Mouse (Mus musculus): Measurements from ENCODE around the gene Nudt17.
"Not testable (repeated sequence)": the region's sequence is repeated elsewhere in the genome, so short reads cannot be mapped to it uniquely, and the experiment has no call there.

Nudt17 gene

DNA sequence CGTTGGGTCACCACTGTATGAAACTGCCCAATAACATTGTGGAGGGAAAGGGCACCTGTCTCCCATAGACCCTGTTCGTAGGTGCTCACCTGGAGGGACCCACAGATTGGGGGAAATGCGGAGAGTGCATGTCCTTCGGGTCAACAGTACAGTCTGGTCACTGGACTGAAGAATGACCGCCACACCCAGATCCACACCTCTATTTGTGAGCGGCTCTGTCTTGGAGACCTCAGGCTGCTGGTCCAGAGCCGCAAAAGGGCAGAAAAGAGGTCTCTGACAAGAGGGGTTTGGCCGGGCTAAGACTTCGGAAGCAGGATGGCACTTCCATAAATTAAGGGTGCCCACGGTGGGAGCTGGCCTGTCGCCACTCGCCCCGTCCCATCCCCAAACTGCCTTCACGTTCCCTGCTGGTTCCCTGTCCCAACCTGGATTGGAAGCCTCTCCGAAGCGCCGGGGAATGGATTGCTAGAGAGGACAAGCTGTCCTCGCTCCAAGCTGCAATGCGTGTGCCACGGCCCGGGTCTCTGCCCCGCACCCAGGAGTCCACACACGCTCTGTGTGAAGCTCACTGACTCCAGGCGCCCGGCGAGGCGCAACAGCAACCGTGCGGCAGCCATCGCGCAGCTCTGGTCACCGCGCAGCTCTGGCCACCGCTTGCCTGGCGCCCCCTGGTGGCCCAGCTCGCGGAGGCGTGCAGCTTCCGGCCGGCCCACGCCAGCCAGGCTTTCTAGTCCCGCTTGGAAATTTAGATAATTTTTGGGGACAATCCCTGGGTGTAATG lies at the start of gene Nudt17:
Gene Nudt17 (minus strand): TSS at position 660 of the 781 bp plus-strand sequence.
- DNase-seq (ENCODE audit: extremely low read depth, low read depth): peak; percentile 53

DNA sequence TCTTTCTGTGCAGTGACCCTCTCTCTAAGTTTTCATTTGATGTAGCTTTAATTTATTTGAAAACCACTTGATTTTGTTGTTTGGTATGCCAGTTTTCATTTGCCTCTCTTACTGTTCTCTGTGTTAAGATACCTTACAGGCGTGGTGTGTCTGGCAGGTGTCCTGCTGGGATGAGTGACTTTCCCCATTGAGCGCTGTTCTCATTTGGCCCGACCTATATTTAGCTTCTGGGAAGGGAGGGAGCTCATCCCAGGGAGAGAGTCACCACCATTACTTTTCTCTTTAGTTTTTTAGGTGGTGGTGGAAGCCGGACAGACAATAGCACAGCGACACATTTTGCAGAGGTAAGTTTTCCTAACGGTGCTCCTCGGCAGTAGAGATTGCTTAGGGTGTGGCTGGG lies 49.3 kb upstream of the Nudt17 start:
- DNase-seq (ENCODE audit: extremely low read depth, low read depth): no peak

GRCm38 (mm10) chr3:96755935-96756334 lies 47.6 kb upstream of the Nudt17 start:
- no peak for DNase-seq (ENCODE audit: extremely low read depth, low read depth)

DNA sequence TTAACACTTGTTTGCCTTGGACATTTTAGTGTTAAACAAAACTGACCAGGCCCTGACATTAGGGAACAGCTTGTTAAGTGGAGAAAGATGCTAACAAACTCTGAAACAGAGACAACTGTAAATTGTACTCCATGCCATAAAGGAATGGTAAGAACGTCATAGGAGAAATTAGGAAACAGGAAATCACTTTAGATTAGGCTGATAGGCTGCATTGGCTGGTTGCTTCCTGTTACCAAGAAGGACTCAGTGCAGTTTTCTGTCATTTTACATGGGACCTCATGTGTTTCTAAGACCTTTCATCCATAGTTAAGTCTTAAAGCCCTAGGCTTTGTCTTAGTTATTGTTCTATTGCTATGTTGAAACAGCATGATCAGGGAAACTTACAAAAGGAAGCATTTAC lies 38.5 kb upstream of the Nudt17 start:
- no peak for DNase-seq (ENCODE audit: extremely low read depth, low read depth)

DNA sequence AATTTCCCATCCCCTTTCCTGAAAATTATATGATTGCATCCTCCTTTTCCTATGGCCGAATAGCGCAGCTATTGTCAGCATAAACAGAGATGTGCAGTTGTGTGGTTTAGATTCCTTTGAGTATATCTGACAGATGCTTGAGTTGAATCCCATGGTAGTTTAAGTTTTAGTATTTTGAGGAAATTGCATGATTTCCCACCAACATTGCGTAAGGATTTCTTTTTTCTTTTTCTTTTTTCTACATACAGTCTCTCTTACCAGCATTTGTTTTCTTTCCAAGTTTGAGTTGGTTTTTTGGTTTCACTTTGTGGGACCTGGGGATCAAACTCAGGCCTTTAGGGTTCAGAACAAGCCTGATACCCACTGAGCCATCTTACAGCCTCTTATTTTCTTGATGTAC lies 36.0 kb upstream of the Nudt17 start:
- no peak for DNase-seq (ENCODE audit: extremely low read depth, low read depth)

DNA sequence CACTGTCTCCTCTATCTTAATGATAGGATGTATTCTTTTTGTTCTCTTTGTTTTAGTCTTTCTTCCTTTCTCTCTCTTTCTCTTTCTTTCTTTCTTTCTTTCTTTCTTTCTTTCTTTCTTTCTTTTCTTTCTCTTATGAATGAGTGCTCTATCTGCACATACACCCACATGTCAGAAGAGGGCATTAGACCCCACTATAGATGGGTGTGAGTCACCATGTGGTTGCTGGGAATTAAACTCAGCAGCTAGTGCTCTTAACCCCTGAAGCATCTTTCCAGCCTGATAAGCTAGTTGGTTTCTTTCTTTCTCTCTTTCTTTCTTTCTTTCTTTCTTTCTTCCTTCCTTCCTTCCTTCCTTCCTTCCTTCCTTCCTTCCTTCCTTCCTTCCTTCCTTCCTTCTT lies 31.9 kb upstream of the Nudt17 start:
- not testable (repeated sequence) for DNase-seq (ENCODE audit: extremely low read depth, low read depth)

DNA sequence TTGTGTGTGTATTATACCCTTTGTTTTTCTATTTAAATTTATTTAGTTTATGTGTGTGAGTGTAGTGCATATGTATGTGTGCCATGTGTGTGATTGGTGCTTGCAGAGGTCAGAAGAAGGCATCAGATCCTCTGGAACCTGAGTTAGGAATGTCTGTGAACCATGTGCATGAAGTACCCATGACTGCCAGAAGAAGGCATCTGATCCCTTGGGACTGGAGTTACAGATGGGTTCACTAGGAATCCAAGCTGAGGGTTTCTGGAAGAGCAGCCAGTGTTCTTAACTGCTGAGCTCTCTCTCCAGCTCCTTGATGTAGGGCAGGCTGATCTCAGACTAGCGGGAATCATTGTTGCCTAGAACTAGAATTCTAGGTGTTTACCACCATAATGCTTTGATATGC lies 29.6 kb upstream of the Nudt17 start:
- no peak for DNase-seq (ENCODE audit: extremely low read depth, low read depth)

DNA sequence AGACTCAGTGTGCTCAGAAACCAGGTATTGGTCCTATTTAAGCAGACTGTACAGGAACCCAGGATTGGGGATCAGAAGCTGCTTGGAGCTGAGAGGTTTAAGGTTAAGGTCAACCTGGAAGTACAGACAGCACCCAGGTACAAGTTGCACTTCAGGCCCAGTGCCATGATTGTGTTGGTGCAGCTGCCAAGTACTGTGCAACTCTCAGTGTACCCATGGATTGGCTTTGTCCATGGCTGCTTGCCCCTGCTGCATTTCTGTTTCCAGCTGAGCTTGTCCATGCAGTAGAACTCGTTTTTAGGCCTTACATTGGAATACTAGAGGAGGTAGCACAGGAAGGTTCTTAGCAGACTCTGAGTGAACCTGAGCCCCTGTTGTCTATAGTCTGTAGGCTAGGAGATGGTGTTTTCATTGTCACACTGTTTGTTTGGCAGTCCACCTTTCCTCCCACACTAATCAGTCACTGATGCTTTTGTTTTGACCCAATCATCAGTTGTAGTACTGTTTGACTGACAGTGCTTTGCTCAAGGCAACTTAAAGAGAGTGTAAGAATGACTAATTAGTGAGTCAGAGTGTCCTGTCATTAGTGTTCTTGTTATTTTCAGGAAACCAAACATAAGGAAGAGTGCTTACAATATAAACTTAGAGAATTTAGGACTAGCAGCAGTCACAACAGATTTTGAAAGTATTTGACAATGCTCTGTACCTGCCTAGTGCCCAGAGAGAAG lies 28.8 kb upstream of the Nudt17 start:
- no peak for DNase-seq (ENCODE audit: extremely low read depth, low read depth)

DNA sequence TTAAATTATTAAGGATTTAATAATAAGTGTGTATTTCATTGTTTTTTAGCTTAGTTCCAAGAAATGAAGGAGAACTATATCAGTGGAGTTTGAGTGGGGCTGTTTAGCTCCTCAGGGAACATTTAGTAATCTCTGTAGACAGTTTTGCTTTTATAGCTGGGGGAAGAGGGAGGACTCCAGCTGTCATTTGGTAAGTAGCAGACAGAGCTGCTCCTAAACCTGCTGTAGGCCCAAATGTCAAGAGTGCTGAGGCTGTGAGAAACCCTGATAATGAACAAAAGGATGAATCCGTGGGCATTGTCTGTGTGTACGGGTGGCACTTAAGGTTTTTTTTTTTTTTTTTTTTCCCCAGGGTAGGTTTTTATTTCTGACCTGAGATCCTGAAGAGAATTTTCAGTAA lies 26.8 kb upstream of the Nudt17 start:
- no peak for DNase-seq (ENCODE audit: extremely low read depth, low read depth)

DNA sequence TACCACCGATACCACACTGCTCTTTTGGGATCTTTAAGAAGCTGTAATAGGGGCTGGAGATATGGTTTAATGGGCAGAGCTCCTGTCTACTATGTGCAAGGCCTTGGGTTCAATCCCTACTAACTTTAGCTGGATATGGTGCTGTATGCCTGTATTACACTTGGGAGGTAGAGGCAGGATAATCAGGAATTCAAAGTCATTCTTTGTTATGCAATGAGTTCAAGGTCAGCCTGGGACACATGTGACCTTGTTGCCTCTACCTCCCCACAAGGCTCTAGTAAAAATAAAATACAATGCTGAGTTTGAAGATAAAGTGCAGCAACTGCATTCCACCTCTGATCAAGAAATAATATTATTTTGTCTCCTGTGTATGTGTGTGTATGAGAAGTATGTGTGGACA lies 25.6 kb upstream of the Nudt17 start:
- no peak for DNase-seq (ENCODE audit: extremely low read depth, low read depth)

GRCm38 (mm10) chr3:96730785-96731184 lies 22.4 kb upstream of the Nudt17 start:
- DNase-seq (ENCODE audit: extremely low read depth, low read depth): no peak

- peak; percentile 93 for DNase-seq (ENCODE audit: extremely low read depth, low read depth)
These were observed 21.0 kb upstream of the Nudt17 start for GRCm38 (mm10) chr3:96729403-96729784.

- DNase-seq (ENCODE audit: extremely low read depth, low read depth): peak; percentile 29
These were observed 20.5 kb upstream of the Nudt17 start for GRCm38 (mm10) chr3:96728634-96729402.

- peak; percentile 77 for DNase-seq (ENCODE audit: extremely low read depth, low read depth)
These were observed 19.7 kb upstream of the Nudt17 start for GRCm38 (mm10) chr3:96727828-96728633.

DNA sequence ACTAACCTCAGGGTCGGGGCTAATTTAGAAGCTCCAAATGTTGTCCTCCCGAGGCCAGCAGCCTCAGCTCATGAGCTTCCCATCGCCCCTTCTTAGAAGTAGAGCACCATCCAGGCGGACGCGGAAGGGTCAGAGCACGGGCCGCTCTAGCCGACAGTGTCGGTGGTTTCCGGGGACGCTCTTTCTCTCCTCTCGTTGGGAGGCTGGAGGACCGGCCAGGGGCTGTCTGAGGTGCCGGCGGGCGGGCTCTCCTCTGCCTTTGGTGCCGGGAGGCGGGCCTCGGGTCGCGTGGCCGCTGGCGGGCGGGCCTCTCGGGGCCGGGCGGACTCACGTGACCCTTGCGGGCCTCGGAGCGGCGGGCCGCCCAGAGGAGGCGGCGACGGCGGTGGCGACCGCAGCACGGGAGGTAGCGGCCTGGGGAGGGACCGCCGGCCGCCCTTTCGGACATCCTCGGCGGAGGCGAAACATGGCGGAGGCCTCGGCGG lies 19.0 kb upstream of the Nudt17 start, which contains the start of the genes Polr3c and Rnf115:
Gene Polr3c (minus strand): TSS at position 286 of the 485 bp plus-strand sequence.
Gene Rnf115 (plus strand): TSS at position 322 of the 485 bp plus-strand sequence.
- peak; percentile 98 for DNase-seq (ENCODE audit: extremely low read depth, low read depth)

DNA sequence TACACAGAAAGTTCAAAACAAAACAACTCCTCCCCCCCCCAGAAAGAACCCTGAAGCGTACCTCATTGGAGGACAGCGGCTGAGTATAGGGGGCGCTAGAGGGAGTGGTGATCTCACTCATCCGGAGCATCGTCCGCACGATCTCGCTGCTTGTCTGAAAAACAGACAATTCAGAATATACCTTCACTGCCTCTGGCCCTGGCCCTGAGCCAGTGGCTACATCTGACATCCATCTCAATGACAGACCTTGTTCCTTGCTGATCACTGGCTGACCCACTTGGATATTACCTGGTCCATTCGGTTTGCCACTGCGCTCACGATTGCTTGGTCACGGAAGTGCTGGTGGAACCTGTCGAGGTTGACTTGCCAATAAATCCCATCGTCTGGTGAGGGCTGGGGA lies 10.8 kb upstream of the Nudt17 start:
- DNase-seq (ENCODE audit: extremely low read depth, low read depth): no peak

GRCm38 (mm10) chr3:96715854-96716253 lies 7.5 kb upstream of the Nudt17 start:
- DNase-seq (ENCODE audit: extremely low read depth, low read depth): no peak

DNA sequence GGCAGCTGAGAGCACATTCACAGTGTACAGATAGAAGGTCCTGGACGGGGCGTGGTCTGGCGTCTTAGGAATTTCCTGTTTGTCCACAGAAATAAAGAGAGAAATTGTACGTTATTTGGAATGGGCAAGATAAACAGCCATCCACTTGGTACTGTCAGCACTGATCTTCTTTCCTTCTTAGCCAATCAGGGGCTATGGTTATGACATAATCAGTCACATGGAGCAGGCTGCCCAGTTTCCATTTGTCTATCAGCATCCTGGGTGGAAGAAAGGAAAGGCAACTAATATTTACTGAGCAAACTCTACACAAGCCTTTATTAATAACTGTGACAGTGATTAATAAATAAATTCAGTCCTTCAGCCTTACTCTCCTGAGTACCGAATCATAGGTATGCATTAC lies 5.9 kb upstream of the Nudt17 start:
- DNase-seq (ENCODE audit: extremely low read depth, low read depth): no peak

- DNase-seq (ENCODE audit: extremely low read depth, low read depth): no peak
These were observed 312 bp upstream of the Nudt17 start for GRCm38 (mm10) chr3:96708684-96709064.

DNA sequence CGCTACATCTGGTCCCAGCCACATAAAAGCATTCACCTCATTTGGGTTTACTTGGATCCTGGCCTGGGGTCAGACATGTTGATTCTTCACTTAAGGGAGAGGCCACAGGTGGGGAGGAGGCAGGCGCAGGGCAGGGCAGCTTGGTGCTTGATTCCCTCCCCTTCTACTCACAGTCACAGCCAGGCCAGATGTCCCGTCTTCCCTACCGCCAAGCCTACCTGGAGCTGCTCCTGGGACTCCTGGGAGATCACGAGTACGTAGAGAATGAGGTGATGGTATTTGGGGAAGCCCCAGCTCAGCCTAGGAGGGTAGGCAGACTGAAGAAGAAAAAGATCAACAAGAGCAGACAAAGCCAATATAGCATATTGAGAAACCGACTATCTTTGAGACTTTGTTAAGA lies 1.4 kb downstream of the Nudt17 start:
- DNase-seq (ENCODE audit: extremely low read depth, low read depth): no peak

DNA sequence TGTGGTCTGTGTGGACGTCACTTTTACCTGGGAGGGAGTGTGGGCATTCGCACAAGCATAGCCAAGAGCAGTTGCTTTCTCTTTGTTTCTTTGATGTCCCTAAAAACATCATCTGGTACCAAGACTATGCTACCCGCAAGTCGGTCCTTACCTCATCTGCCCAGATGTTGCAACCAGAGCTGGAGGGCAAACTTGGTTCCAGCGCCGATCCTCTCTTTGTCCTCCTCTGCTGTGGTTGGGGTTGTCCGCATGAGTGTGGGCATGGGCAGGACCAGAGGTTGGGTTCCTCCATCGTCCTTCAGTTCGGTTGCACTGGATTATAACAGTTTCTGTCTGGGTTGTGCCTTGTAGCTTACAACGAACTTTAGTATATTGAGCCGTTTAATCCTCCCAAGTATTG lies 2.1 kb downstream of the Nudt17 start:
- DNase-seq (ENCODE audit: extremely low read depth, low read depth): no peak

Measured in MEL-GATA-1-ER (cell line).